In the genomic region with DNA sequence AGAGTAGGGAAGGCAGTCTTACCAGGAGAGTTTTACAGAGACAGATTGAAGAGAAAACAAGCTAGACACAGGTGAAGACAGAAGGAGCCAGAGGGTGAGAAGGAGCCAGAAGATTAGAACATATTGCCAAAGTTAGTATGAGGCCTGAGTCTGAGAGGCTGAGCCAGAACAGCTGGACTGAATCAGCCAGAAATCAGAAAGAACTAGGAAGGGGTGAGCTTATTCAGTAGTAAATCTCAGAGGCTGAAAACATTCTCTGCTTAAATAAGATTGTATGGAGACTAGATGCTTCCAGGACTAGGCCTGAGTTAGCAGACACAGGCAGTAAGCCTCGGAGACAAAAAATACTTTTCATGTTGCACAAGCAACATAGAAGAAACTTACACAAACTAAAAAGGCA, we compare ENCODE assay signal across 26 mouse cellular contexts. TPM values are rescaled to one million over a fixed set of nuclear protein-coding genes. Genes with fewer than 3 reads are reported as not detected.
DNase-seq lines count a peak whose midpoint lies in the region; ATAC-seq and TF ChIP-seq lines count a peak whose summit lies in the region.
"Had no signal": no experiment of that assay in that cellular context is flagged by ENCODE, and none has a peak within 500 bp of the region (broad histone marks: within the 10 kb centered on the region; RNA-seq: fewer than 3 reads in every experiment).

No protein-coding gene starts in this region.

- H3K9ac ChIP-seq in kidney, embryonic 14.5 days (ENCODE audit: low read depth, low read length), result no peak overlapping the region
- no peak overlapping the region for H3K9ac ChIP-seq in kidney, postnatal 0 days (ENCODE audit: low read depth, low read length)
- no peak overlapping the region for H3K9ac ChIP-seq in lung, embryonic 14.5 days
- H3K9ac ChIP-seq: embryonic facial prominence, embryonic 15.5 days; forebrain, postnatal 0 days; hindbrain, embryonic 12.5 days; hindbrain, embryonic 15.5 days had no signal

- H3K4me1 ChIP-seq in kidney, embryonic 14.5 days (ENCODE audit: control insufficient read depth, insufficient read depth, low read length), result no peaks in the 10 kb centered on the region
- H3K4me1 ChIP-seq in kidney, adult 2 months (ENCODE audit: control insufficient read depth, insufficient read depth, low read length), result peaks cover 3% of the 10 kb centered on the region; the same call in 1 of the 2 replicates
- H3K4me1 ChIP-seq in kidney, postnatal 0 days (replicated peaks; ENCODE audit: insufficient read depth, low read length), result no peaks in the 10 kb centered on the region
- H3K4me1 ChIP-seq in lung, embryonic 14.5 days (ENCODE audit: insufficient read depth), result no peaks in the 10 kb centered on the region
- H3K4me1 ChIP-seq: embryonic facial prominence, embryonic 15.5 days; hindbrain, embryonic 12.5 days; hindbrain, embryonic 15.5 days had no signal

- H3K9me3 ChIP-seq in kidney, embryonic 14.5 days (ENCODE audit: control insufficient read depth, low read length), result no peaks in the 10 kb centered on the region
- H3K9me3 ChIP-seq in kidney, postnatal 0 days (replicated peaks; ENCODE audit: low read length), result no peaks in the 10 kb centered on the region
- H3K9me3 ChIP-seq in lung, embryonic 14.5 days (ENCODE audit: low read depth, low read length), result no peaks in the 10 kb centered on the region
- H3K9me3 ChIP-seq: embryonic facial prominence, embryonic 15.5 days; G1E; hindbrain, embryonic 12.5 days; hindbrain, embryonic 15.5 days had no signal

- WGBS in kidney, embryonic 14.5 days, result 52% methylated on average over 1 of the region's 1 CpGs
- 71% methylated on average over 1 of the region's 1 CpGs for WGBS in kidney, adult 2 months
- WGBS in kidney, postnatal 0 days, result 44% methylated on average over 1 of the region's 1 CpGs
- 64% methylated on average over 1 of the region's 1 CpGs for WGBS in lung, embryonic 14.5 days

- H3K4me2 ChIP-seq in kidney, embryonic 14.5 days (replicated peaks; ENCODE audit: low read depth, low read length), result no peak overlapping the region
- no peak overlapping the region for H3K4me2 ChIP-seq in kidney, postnatal 0 days (ENCODE audit: low read length)
- H3K4me2 ChIP-seq in lung, embryonic 14.5 days, result no peak overlapping the region
- H3K4me2 ChIP-seq: embryonic facial prominence, embryonic 15.5 days; heart, embryonic 11.5 days; hindbrain, embryonic 12.5 days; hindbrain, embryonic 15.5 days had no signal

- H3K27ac ChIP-seq in kidney, embryonic 14.5 days (ENCODE audit: low read depth, low read length), result no peak overlapping the region; the same call in 1 of the 2 replicates
- H3K27ac ChIP-seq in kidney, adult 2 months (ENCODE audit: insufficient read depth, low read depth, low read length), result no peak overlapping the region
- H3K27ac ChIP-seq in kidney, postnatal 0 days, result no peak overlapping the region
- no peak overlapping the region for H3K27ac ChIP-seq in lung, embryonic 14.5 days (ENCODE audit: low read depth)
- H3K27ac ChIP-seq: embryonic facial prominence, embryonic 15.5 days; gastrocnemius, adult 2 months; hindbrain, embryonic 12.5 days; hindbrain, embryonic 15.5 days had no signal

- no peak for DNase-seq in kidney, adult 2 months
- peak; percentile 75 for DNase-seq in kidney, postnatal 0 days (ENCODE audit: low spot score)
- no peak for DNase-seq in kidney, postnatal 14 days
- DNase-seq in lung, embryonic 14.5 days, result no peak
- DNase-seq in lung, postnatal 36 days, result no peak
- peak; percentile 23 for DNase-seq in NIH3T3 (ENCODE audit: low read depth)
- DNase-seq: adrenal gland, adult 2 months; adrenal gland, postnatal 14 days; B cell, adult 2 months; cerebellum, adult 11-12 months; cerebellum, adult 8-10 months; cerebellum, postnatal 10 days; cerebellum, postnatal 36 days; embryo, embryonic 11 days; forebrain, postnatal 0 days; gastrocnemius, adult 2 months; gastrocnemius, postnatal 14 days; heart, adult 11 months had no signal

- H3K27me3 ChIP-seq in kidney, embryonic 14.5 days (ENCODE audit: control insufficient read depth, insufficient read depth, low read length), result no peaks in the 10 kb centered on the region
- H3K27me3 ChIP-seq in kidney, adult 2 months (replicated peaks; ENCODE audit: control insufficient read depth, insufficient read depth, low read length), result no peaks in the 10 kb centered on the region
- H3K27me3 ChIP-seq in kidney, postnatal 0 days (ENCODE audit: insufficient read depth, low read length), result no peaks in the 10 kb centered on the region
- H3K27me3 ChIP-seq in lung, embryonic 14.5 days (ENCODE audit: insufficient read depth, low read length), result no peaks in the 10 kb centered on the region
- H3K27me3 ChIP-seq: CH12.LX; embryonic facial prominence, embryonic 15.5 days; hindbrain, embryonic 12.5 days; hindbrain, embryonic 15.5 days had no signal

- no peak for TF ChIP-seq CTCF in kidney, adult 2 months (conservative IDR thresholded peaks at IDR 0.05; ENCODE audit: insufficient read depth, insufficient read length, low read depth, low read length)
- TF ChIP-seq CTCF in kidney, postnatal 0 days (IDR thresholded peaks at IDR 0.05; ENCODE audit: low read depth), result no peak
- no peak for TF ChIP-seq CTCF in lung, embryonic 14.5 days (IDR thresholded peaks at IDR 0.05; ENCODE audit: low read depth)

- no peaks in the 10 kb centered on the region for H3K36me3 ChIP-seq in kidney, embryonic 14.5 days (ENCODE audit: control insufficient read depth, insufficient read depth, low read length)
- no peaks in the 10 kb centered on the region for H3K36me3 ChIP-seq in kidney, adult 2 months (ENCODE audit: control insufficient read depth, insufficient read depth, low read length)
- H3K36me3 ChIP-seq in kidney, postnatal 0 days (ENCODE audit: insufficient read depth, low read length), result no peaks in the 10 kb centered on the region
- H3K36me3 ChIP-seq in lung, embryonic 14.5 days (ENCODE audit: insufficient read depth), result no peaks in the 10 kb centered on the region
- H3K36me3 ChIP-seq: embryonic facial prominence, embryonic 15.5 days; G1E; hindbrain, embryonic 12.5 days; hindbrain, embryonic 15.5 days had no signal

- no peak overlapping the region for H3K4me3 ChIP-seq in kidney, embryonic 14.5 days (ENCODE audit: low read length)
- no peak overlapping the region for H3K4me3 ChIP-seq in kidney, adult 2 months (ENCODE audit: insufficient read depth, low read depth, low read length)
- H3K4me3 ChIP-seq in kidney, postnatal 0 days (replicated peaks; ENCODE audit: low read depth, low read length), result no peak overlapping the region
- no peak overlapping the region for H3K4me3 ChIP-seq in lung, embryonic 14.5 days (ENCODE audit: low read depth, low read length)
- H3K4me3 ChIP-seq: embryonic facial prominence, embryonic 15.5 days; gastrocnemius, adult 2 months; hindbrain, embryonic 12.5 days; hindbrain, embryonic 15.5 days had no signal

- ATAC-seq in kidney, embryonic 14.5 days (ENCODE audit: low FRiP score, low TSS enrichment), result peak; percentile 82; the same call in 1 of the 2 replicates
- no peak for ATAC-seq in kidney, postnatal 0 days (replicated peaks; ENCODE audit: low FRiP score, low read depth)
- 0 out of 2 replicates have a peak, but pooled peaks have one; percentile 24 for ATAC-seq in lung, embryonic 14.5 days (ENCODE audit: insufficient read depth)
- ATAC-seq: forebrain, embryonic 14.5 days; forebrain, postnatal 0 days had no signal

- no peak for TF ChIP-seq POLR2A in kidney, adult 2 months (IDR thresholded peaks at IDR 0.05; ENCODE audit: low read depth, low read length)

RNA-seq across cellular contexts. Expression of a gene that starts 53.8 kb away (rescaled TPM):
- polyA plus RNA-seq in kidney, embryonic 14.5 days (2014; fragmentation: Nextera tagmentation; extraction: Ambion mirVana), result 14.2 and 16.4 TPM in 2 replicates
- polyA plus RNA-seq in kidney, adult 2 months (2012; rRNA removed), result 251 and 255 TPM in 2 replicates
- 41.1 and 43.9 TPM in 2 replicates for polyA plus RNA-seq in kidney, postnatal 0 days (2015; fragmentation: Nextera tagmentation; extraction: Ambion mirVana)
- polyA plus RNA-seq in lung, embryonic 14.5 days (2014; fragmentation: Nextera tagmentation; extraction: Ambion mirVana), result 15.5 and 16.1 TPM in 2 replicates

Comparison
In these comparisons a context has a peak if more than half of its experiments do, and no peak if none do; other contexts are left out.
1. DNase-seq: peak in kidney, postnatal 0 days (single experiment) and NIH3T3 (single experiment); none in kidney, adult 2 months (single experiment), kidney, postnatal 14 days (single experiment), lung, embryonic 14.5 days (single experiment) and lung, postnatal 36 days (single experiment).